ENCODE assay signal across 12 mouse cellular contexts in the genomic region with DNA sequence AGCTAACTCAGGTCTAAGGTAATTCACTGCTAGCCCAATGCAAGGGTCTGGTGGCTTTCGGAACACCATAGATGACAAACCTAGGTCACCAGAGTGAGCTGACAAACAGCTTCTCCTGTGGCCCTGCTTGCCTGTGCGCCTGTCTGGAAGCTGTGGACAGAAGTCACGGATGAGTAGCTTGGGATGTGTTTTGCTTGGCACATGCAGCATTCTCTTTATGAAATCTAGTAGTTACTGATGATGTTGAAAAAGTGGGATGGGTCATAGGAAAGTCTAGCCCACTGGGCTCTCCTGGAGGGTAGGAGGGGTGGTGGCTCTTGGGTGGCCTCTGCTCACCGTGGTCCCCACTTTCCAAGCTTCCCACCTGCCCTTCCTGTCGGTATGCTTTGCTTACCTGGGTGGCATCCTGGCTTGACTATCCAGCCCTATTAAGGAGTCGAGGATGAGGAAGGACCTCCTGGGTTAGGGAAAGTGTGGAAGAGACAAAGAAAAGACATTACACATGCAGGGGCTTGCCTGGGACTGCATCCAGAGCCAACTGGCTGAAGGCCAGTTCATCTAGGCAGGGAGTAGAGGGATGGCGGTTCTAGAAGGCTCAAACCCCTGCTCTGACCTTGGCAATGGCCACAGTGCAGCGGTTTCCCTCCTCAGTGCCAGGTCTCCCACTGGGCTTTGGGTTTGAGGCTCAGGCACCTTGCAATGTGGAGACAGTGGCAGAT. TPM values are rescaled to one million over a fixed set of nuclear protein-coding genes. Genes with fewer than 3 reads are reported as not detected.
A peak's percentile ranks its signal among the peaks of the same experiment; 100 is the strongest.
DNase-seq lines count a peak whose midpoint lies in the region; ATAC-seq lines count a peak whose summit lies in the region.
"Had no signal": no experiment of that assay in that cellular context is flagged by ENCODE, and none has a peak within 500 bp of the region (broad histone marks: within the 10 kb centered on the region; RNA-seq: fewer than 3 reads in every experiment).

No protein-coding gene starts in this region.

- no peak overlapping the region for H3K4me2 ChIP-seq in heart, embryonic 16.5 days (ENCODE audit: low read depth, low read length)
- no peak overlapping the region for H3K4me2 ChIP-seq in kidney, embryonic 15.5 days
- no peak overlapping the region for H3K4me2 ChIP-seq in stomach, embryonic 16.5 days (ENCODE audit: low read depth, low read length)
- H3K4me2 ChIP-seq: liver, embryonic 15.5 days; neural tube, embryonic 13.5 days had no signal

- DNase-seq in heart, postnatal 25 days (ENCODE audit: low spot score): no peak
- peak; percentile 19 for DNase-seq in retina, postnatal 1 day
- DNase-seq in retina, embryonic 14.5 days (ENCODE audit: low spot score): no peak
- DNase-seq in thymus, postnatal 10 days (ENCODE audit: low spot score in 2 of 2): no peak
- no peak for DNase-seq in gastrocnemius, postnatal 10 days
- DNase-seq: gastrocnemius, adult 2 months had no signal

- ATAC-seq in heart, embryonic 16.5 days (replicated peaks; ENCODE audit: extremely low read depth, insufficient read depth, low FRiP score): no peak
- no peak for ATAC-seq in kidney, embryonic 15.5 days (replicated peaks; ENCODE audit: low FRiP score)
- peak; percentile 22 for ATAC-seq in stomach, embryonic 16.5 days (ENCODE audit: insufficient read depth, low FRiP score)

- no peak overlapping the region for H3K9ac ChIP-seq in heart, embryonic 16.5 days (ENCODE audit: low read length)
- no peak overlapping the region for H3K9ac ChIP-seq in kidney, embryonic 15.5 days
- H3K9ac ChIP-seq in stomach, embryonic 16.5 days (ENCODE audit: low read length): no peak overlapping the region
- H3K9ac ChIP-seq: liver, embryonic 15.5 days; neural tube, embryonic 13.5 days had no signal

- intact Hi-C loops in heart, postnatal 25 days (cut with DNase I): no loop called here

- WGBS in heart, embryonic 16.5 days: 58% methylated on average over 8 of the region's 8 CpGs
- 68% methylated on average over 8 of the region's 8 CpGs for WGBS in kidney, embryonic 15.5 days
- 54% methylated on average over 8 of the region's 8 CpGs for WGBS in stomach, embryonic 16.5 days

- H3K9me3 ChIP-seq in heart, embryonic 16.5 days (replicated peaks; ENCODE audit: control insufficient read depth, low read length): no peaks in the 10 kb centered on the region
- H3K9me3 ChIP-seq in kidney, embryonic 15.5 days (replicated peaks): no peaks in the 10 kb centered on the region
- no peaks in the 10 kb centered on the region for H3K9me3 ChIP-seq in stomach, embryonic 16.5 days (replicated peaks; ENCODE audit: control insufficient read depth, low read length)
- H3K9me3 ChIP-seq: liver, embryonic 15.5 days; neural tube, embryonic 13.5 days had no signal

- no peak overlapping the region for H3K4me3 ChIP-seq in heart, embryonic 16.5 days (ENCODE audit: low read length)
- no peak overlapping the region for H3K4me3 ChIP-seq in kidney, embryonic 15.5 days (replicated peaks)
- H3K4me3 ChIP-seq in stomach, embryonic 16.5 days (replicated peaks; ENCODE audit: low read length): no peak overlapping the region
- H3K4me3 ChIP-seq: gastrocnemius, adult 2 months; liver, embryonic 15.5 days; neural tube, embryonic 13.5 days had no signal

- H3K27ac ChIP-seq in heart, embryonic 16.5 days (ENCODE audit: low read length): peak overlapping the region; percentile 49
- H3K27ac ChIP-seq in kidney, embryonic 15.5 days: peak overlapping the region; percentile 66
- peak overlapping the region; percentile 55 for H3K27ac ChIP-seq in stomach, embryonic 16.5 days (ENCODE audit: low read length)
- H3K27ac ChIP-seq: gastrocnemius, adult 2 months; liver, embryonic 15.5 days; neural tube, embryonic 13.5 days had no signal

- H3K4me1 ChIP-seq in heart, embryonic 16.5 days (ENCODE audit: control insufficient read depth, insufficient read depth, low read length): peaks cover 43% of the 10 kb centered on the region
- peaks cover 50% of the 10 kb centered on the region for H3K4me1 ChIP-seq in kidney, embryonic 15.5 days
- peaks cover 36% of the 10 kb centered on the region for H3K4me1 ChIP-seq in stomach, embryonic 16.5 days (ENCODE audit: control insufficient read depth, insufficient read depth, low read length)

- 0 out of 2 replicates have a peak, but pooled peaks cover 2% of the 10 kb centered on the region for H3K36me3 ChIP-seq in heart, embryonic 16.5 days (ENCODE audit: control insufficient read depth, insufficient read depth)
- peaks cover 29% of the 10 kb centered on the region for H3K36me3 ChIP-seq in kidney, embryonic 15.5 days
- H3K36me3 ChIP-seq in stomach, embryonic 16.5 days (ENCODE audit: control insufficient read depth, insufficient read depth, low read length): peaks cover 5% of the 10 kb centered on the region; the same call in 1 of the 2 replicates
- H3K36me3 ChIP-seq: liver, embryonic 15.5 days; neural tube, embryonic 13.5 days had no signal

- no peaks in the 10 kb centered on the region for H3K27me3 ChIP-seq in heart, embryonic 16.5 days (ENCODE audit: control insufficient read depth, insufficient read depth, low read length)
- no peaks in the 10 kb centered on the region for H3K27me3 ChIP-seq in kidney, embryonic 15.5 days
- no peaks in the 10 kb centered on the region for H3K27me3 ChIP-seq in stomach, embryonic 16.5 days (ENCODE audit: control insufficient read depth, insufficient read depth, low read length)
- H3K27me3 ChIP-seq: liver, embryonic 15.5 days; neural tube, embryonic 13.5 days had no signal

RNA-seq across cellular contexts. Expression of gene Col27a1, which starts 12.5 kb away (rescaled TPM):
- 3.0 and 4.5 TPM in 2 replicates for polyA plus RNA-seq in heart, embryonic 16.5 days (2015; fragmentation: Nextera tagmentation; extraction: Ambion mirVana)
- 1 to 10 TPM; 1.3 to 1.7 TPM for total RNA-seq in heart, postnatal 25 days (2021)
- polyA plus RNA-seq in kidney, embryonic 15.5 days (2015; fragmentation: Nextera tagmentation; extraction: Ambion mirVana): 7.3 and 9.4 TPM in 2 replicates
- 13.3 and 15.0 TPM in 2 replicates for polyA plus RNA-seq in stomach, embryonic 16.5 days (2015; fragmentation: Nextera tagmentation; extraction: Ambion mirVana)
- 1 to 10 TPM; 3.8 to 6.6 TPM for total RNA-seq in gastrocnemius, postnatal 10 days (2021)

RNA-seq across cellular contexts. Expression of gene Kif12, which starts 54.4 kb away (rescaled TPM):
- polyA plus RNA-seq in heart, embryonic 16.5 days (2015; fragmentation: Nextera tagmentation; extraction: Ambion mirVana): 0.11 and 0.44 TPM in 2 replicates
- not detected for total RNA-seq in heart, postnatal 25 days (2021)
- 100.0 and 109 TPM in 2 replicates for polyA plus RNA-seq in kidney, embryonic 15.5 days (2015; fragmentation: Nextera tagmentation; extraction: Ambion mirVana)
- 27.3 and 27.4 TPM in 2 replicates for polyA plus RNA-seq in stomach, embryonic 16.5 days (2015; fragmentation: Nextera tagmentation; extraction: Ambion mirVana)
- not detected for total RNA-seq in gastrocnemius, postnatal 10 days (2021)
- total RNA-seq: CH12.LX; gastrocnemius, adult 2 months had no signal
- polyA plus RNA-seq: neural tube, embryonic 13.5 days had no signal

Comparison
In these comparisons a context has a peak if more than half of its experiments do, and no peak if none do; other contexts are left out.
1. RNA of gene Kif12, which starts 54.4 kb away (polyA plus RNA-seq): 100.0 to 109 TPM in kidney, embryonic 15.5 days and 27.3 to 27.4 TPM in stomach, embryonic 16.5 days; 0.11 to 0.44 TPM in heart, embryonic 16.5 days; every median in the first group is over 10 times any median in the second.
2. Peak in every context shown above with its lines, with median percentiles within 50 percentile points of each other: H3K27ac ChIP-seq.